Comparison of ENCODE assay signal across 9 mouse cellular contexts in the genomic region with DNA sequence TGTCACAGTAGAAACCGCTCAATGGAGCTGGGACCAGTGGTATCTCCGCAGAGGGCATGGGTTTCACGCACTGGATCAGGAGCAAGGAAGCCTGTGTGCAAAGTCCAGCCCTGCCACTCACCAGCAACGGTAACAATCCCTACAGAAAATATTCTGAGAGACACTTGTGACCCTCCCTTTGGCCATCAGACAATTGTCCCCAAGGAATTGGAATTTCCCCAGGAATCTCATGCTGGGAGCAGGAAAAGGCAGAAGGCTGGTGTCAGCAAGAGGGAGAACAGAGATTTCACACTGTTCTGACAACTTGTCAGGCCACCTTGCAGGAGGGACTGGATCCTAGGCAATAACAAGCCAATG.
DNase-seq lines count a peak whose midpoint lies in the region; ATAC-seq lines count a peak whose summit lies in the region.
"Had no signal": no experiment of that assay in that cellular context is flagged by ENCODE, and none has a peak within 500 bp of the region (broad histone marks: within the 10 kb centered on the region; RNA-seq: fewer than 3 reads in every experiment).

No protein-coding gene starts in this region.

- 16% methylated on average over 4 of the region's 4 CpGs for WGBS in kidney, embryonic 15.5 days
- WGBS in embryonic facial prominence, embryonic 14.5 days: 14% methylated on average over 4 of the region's 4 CpGs
- 10% methylated on average over 4 of the region's 4 CpGs for WGBS in hindbrain, embryonic 12.5 days
- 9% methylated on average over 4 of the region's 4 CpGs for WGBS in midbrain, embryonic 13.5 days

- ATAC-seq in kidney, embryonic 15.5 days (replicated peaks; ENCODE audit: low FRiP score): no peak
- no peak for ATAC-seq in embryonic facial prominence, embryonic 14.5 days (ENCODE audit: low read depth)
- no peak for ATAC-seq in hindbrain, embryonic 12.5 days (ENCODE audit: low FRiP score)
- ATAC-seq in midbrain, embryonic 13.5 days: no peak; the same call in 1 of the 2 replicates

- H3K4me3 ChIP-seq in kidney, embryonic 15.5 days (replicated peaks): no peak overlapping the region
- no peak overlapping the region for H3K4me3 ChIP-seq in embryonic facial prominence, embryonic 14.5 days (ENCODE audit: low read depth, low read length)
- H3K4me3 ChIP-seq in hindbrain, embryonic 12.5 days: no peak overlapping the region
- no peak overlapping the region for H3K4me3 ChIP-seq in midbrain, embryonic 13.5 days (replicated peaks)

- DNase-seq in kidney, adult 8-10 months: no peak
- DNase-seq in embryonic facial prominence, embryonic 14.5 days (ENCODE audit: low spot score): no peak
- DNase-seq in cerebellum, adult 18-20 months: no peak
- no peak for DNase-seq in layer of hippocampus, postnatal 36 days
- no peak for DNase-seq in B cell, adult 2 months
- DNase-seq: thymus, postnatal 25 days had no signal

- peak overlapping the region; percentile 1; the same call in 1 of the 2 replicates for H3K9ac ChIP-seq in kidney, embryonic 15.5 days
- H3K9ac ChIP-seq in embryonic facial prominence, embryonic 14.5 days (ENCODE audit: low read depth, low read length): peak overlapping the region; percentile 54
- H3K9ac ChIP-seq in hindbrain, embryonic 12.5 days: 0 out of 2 replicates have a peak overlapping the region, but pooled peaks have one; percentile 13
- H3K9ac ChIP-seq in midbrain, embryonic 13.5 days (replicated peaks): peak overlapping the region; percentile 44; the same call in 1 of the 2 replicates

- H3K27me3 ChIP-seq in kidney, embryonic 15.5 days: no peaks in the 10 kb centered on the region
- H3K27me3 ChIP-seq in embryonic facial prominence, embryonic 14.5 days (replicated peaks; ENCODE audit: control insufficient read depth, insufficient read depth, low read length): no peaks in the 10 kb centered on the region
- H3K27me3 ChIP-seq in hindbrain, embryonic 12.5 days: no peaks in the 10 kb centered on the region
- H3K27me3 ChIP-seq in midbrain, embryonic 13.5 days: 0 out of 2 replicates have a peak, but pooled peaks cover under 1% of the 10 kb centered on the region

- peaks cover 98% of the 10 kb centered on the region for H3K4me1 ChIP-seq in kidney, embryonic 15.5 days
- H3K4me1 ChIP-seq in embryonic facial prominence, embryonic 14.5 days (ENCODE audit: control insufficient read depth, insufficient read depth, low read length): peaks cover 78% of the 10 kb centered on the region
- peaks cover 59% of the 10 kb centered on the region for H3K4me1 ChIP-seq in hindbrain, embryonic 12.5 days
- H3K4me1 ChIP-seq in midbrain, embryonic 13.5 days (replicated peaks): peaks cover 55% of the 10 kb centered on the region

- no peaks in the 10 kb centered on the region for H3K9me3 ChIP-seq in kidney, embryonic 15.5 days (replicated peaks)
- no peaks in the 10 kb centered on the region for H3K9me3 ChIP-seq in embryonic facial prominence, embryonic 14.5 days (ENCODE audit: control insufficient read depth, low read length)
- H3K9me3 ChIP-seq in hindbrain, embryonic 12.5 days (replicated peaks): no peaks in the 10 kb centered on the region
- no peaks in the 10 kb centered on the region for H3K9me3 ChIP-seq in midbrain, embryonic 13.5 days

- 0 out of 2 replicates have a peak, but pooled peaks cover 2% of the 10 kb centered on the region for H3K36me3 ChIP-seq in kidney, embryonic 15.5 days
- H3K36me3 ChIP-seq in embryonic facial prominence, embryonic 14.5 days (ENCODE audit: control insufficient read depth, insufficient read depth, low read length): no peaks in the 10 kb centered on the region
- no peaks in the 10 kb centered on the region for H3K36me3 ChIP-seq in hindbrain, embryonic 12.5 days
- H3K36me3 ChIP-seq in midbrain, embryonic 13.5 days: no peaks in the 10 kb centered on the region

- peak overlapping the region; percentile 87 for H3K27ac ChIP-seq in kidney, embryonic 15.5 days
- H3K27ac ChIP-seq in embryonic facial prominence, embryonic 14.5 days (replicated peaks; ENCODE audit: low read depth, low read length): peak overlapping the region; percentile 90
- H3K27ac ChIP-seq in hindbrain, embryonic 12.5 days: peak overlapping the region; percentile 53
- peak overlapping the region; percentile 54; the same call in 1 of the 2 replicates for H3K27ac ChIP-seq in midbrain, embryonic 13.5 days

- peak overlapping the region; percentile 31 for H3K4me2 ChIP-seq in kidney, embryonic 15.5 days
- H3K4me2 ChIP-seq in embryonic facial prominence, embryonic 14.5 days (ENCODE audit: low read depth, low read length): peak overlapping the region; percentile 46
- H3K4me2 ChIP-seq in hindbrain, embryonic 12.5 days (replicated peaks): peak overlapping the region; percentile 41
- peak overlapping the region; percentile 35 for H3K4me2 ChIP-seq in midbrain, embryonic 13.5 days (replicated peaks)

Comparison
In these comparisons a context has a peak if more than half of its experiments do, and no peak if none do; other contexts are left out.
1. H3K9ac ChIP-seq: peak in every context shown above with its lines; median percentile 54 in embryonic facial prominence, embryonic 14.5 days; 44 in midbrain, embryonic 13.5 days; 13 in hindbrain, embryonic 12.5 days; 1 in kidney, embryonic 15.5 days.